Mouse (Mus musculus): Measurements from ENCODE around the gene Ttn. TPM values are rescaled to one million over a fixed set of nuclear protein-coding genes. Genes with fewer than 3 reads are reported as not detected.
A peak's percentile ranks its signal among the peaks of the same experiment; 100 is the strongest.

The Ttn gene
- polyA plus RNA-seq, 1 experiment = 24.2 TPM

DNA sequence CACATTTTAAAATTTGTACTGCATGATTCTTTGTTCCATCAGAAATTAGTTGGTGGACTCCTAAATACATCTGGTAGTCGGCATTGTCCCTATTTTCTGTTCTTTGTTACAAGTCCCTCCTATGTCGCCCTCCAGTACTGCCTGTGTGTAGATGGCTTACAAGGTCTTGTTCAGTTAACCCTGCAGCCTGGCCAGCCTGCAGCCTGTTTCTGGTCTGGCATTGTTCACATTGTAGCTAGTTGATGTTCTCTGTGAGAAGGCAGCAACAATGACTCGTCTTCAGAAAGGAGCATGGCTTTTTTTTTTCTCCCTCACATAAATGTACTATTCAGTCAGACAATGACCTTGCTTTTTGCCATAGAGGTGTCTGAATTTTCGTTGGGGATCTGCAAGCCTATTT lies 10.3 kb downstream of the Ttn start:
- H3K79me2 ChIP-seq (ENCODE audit: control insufficient read depth, insufficient read depth) = no peaks in the 10 kb centered on the region
- no peaks in the 10 kb centered on the region for H3K27me3 ChIP-seq (ENCODE audit: control insufficient read depth, insufficient read depth, insufficient read length)
- no peak overlapping the region for H3K4me3 ChIP-seq
- H3K4me2 ChIP-seq (ENCODE audit: low read depth) = no peak overlapping the region
- no peak overlapping the region for H3ac ChIP-seq (ENCODE audit: control insufficient read depth, insufficient read length)
- peaks cover 57% of the 10 kb centered on the region for H3K36me3 ChIP-seq (ENCODE audit: control insufficient read depth, insufficient read depth)
- no peak for TF ChIP-seq POLR2A (IDR thresholded peaks at IDR 0.05; ENCODE audit: insufficient read length, low read depth)
- no peak for TF ChIP-seq MYOG (IDR thresholded peaks at IDR 0.05; ENCODE audit: control insufficient read depth in 1 of 3, insufficient read depth in 1 of 3, insufficient read length in 2 of 3, low read depth in 2 of 3)
- TF ChIP-seq TCF12 (IDR thresholded peaks at IDR 0.05; ENCODE audit: insufficient read depth, poor library complexity, severe bottlenecking) = no peak

DNA sequence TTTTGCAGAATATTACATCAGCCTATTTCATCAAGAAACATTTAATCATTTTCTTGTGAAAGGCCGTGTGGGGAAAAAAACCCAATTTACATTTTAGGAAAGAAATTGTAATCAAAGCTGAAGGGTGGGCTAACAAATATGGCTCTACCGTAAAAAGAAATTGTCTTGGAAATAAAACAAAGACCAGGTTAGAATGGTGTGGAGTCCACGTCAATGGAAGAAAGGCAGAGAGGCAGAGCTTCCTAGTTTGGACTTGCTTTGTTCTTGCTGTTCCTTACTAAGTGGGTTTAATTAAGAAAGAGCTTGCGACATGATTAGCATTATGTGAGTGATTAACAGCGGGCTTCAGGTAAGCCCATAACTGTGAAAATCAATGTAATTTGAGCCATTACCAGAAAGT lies 11.3 kb downstream of the Ttn start:
- no peaks in the 10 kb centered on the region for H3K27me3 ChIP-seq (ENCODE audit: control insufficient read depth, insufficient read depth, insufficient read length)
- H3K4me3 ChIP-seq = no peak overlapping the region
- TF ChIP-seq SRF (IDR thresholded peaks at IDR 0.05; ENCODE audit: control insufficient read depth, insufficient read length, low read depth) (no peak), MYOD1 (IDR thresholded peaks at IDR 0.05; ENCODE audit: control insufficient read depth in 1 of 3, insufficient read length in 2 of 3, low read depth in 2 of 3) (no peak), E2F4 (IDR thresholded peaks at IDR 0.05; ENCODE audit: insufficient read depth) (no peak), TCF12 (IDR thresholded peaks at IDR 0.05; ENCODE audit: insufficient read depth, poor library complexity, severe bottlenecking) (no peak), MYOG (IDR thresholded peaks at IDR 0.05; ENCODE audit: control insufficient read depth in 1 of 3, insufficient read depth in 1 of 3, insufficient read length in 2 of 3, low read depth in 2 of 3) (no peak), TCF3 (IDR thresholded peaks at IDR 0.05; ENCODE audit: insufficient read length, low read depth) (no peak), USF1 (IDR thresholded peaks at IDR 0.05; ENCODE audit: low read depth) (no peak), MAX (IDR thresholded peaks at IDR 0.05; ENCODE audit: low read depth) (no peak), REST (IDR thresholded peaks at IDR 0.05; ENCODE audit: insufficient read depth, insufficient read length) (no peak), CEBPB (IDR thresholded peaks at IDR 0.05; ENCODE audit: insufficient read depth, poor library complexity, severe bottlenecking) (no peak), POLR2AphosphoS2 (IDR thresholded peaks at IDR 0.05; ENCODE audit: insufficient read length, low read depth) (no peak), POLR2A (IDR thresholded peaks at IDR 0.05; ENCODE audit: insufficient read length, low read depth) (no peak)
- H3ac ChIP-seq (ENCODE audit: control insufficient read depth, insufficient read length) = no peak overlapping the region
- no peaks in the 10 kb centered on the region for H3K79me2 ChIP-seq (ENCODE audit: control insufficient read depth, insufficient read depth)
- H3K36me3 ChIP-seq (ENCODE audit: control insufficient read depth, insufficient read depth) = peaks cover 60% of the 10 kb centered on the region
- no peak overlapping the region for H3K4me2 ChIP-seq (ENCODE audit: low read depth)

DNA sequence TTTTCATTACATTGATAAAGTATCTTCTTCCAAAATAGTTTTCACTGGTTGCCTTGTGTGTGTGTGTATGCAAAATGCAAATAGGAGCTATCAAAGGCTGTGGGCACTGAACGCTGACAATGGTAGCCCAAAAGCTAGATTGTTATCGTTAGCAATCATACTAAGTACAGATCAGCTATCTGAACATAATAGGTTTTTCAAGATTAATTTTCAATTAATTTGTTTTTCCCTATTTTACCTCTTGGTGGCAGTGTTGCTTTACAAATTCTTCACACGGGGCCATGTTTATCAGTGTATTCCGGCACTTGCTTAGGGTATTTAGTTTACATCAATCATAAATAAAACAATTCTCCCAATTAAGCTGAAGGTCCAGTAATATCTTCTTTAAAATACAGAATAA lies 11.7 kb downstream of the Ttn start:
- Histone ChIP-seq H3K4me2 (ENCODE audit: low read depth) (no peak overlapping the region), H3K4me3 (no peak overlapping the region), H3ac (ENCODE audit: control insufficient read depth, insufficient read length) (no peak overlapping the region), H3K79me2 (ENCODE audit: control insufficient read depth, insufficient read depth) (no peaks in the 10 kb centered on the region), H3K36me3 (ENCODE audit: control insufficient read depth, insufficient read depth) (peaks cover 62% of the 10 kb centered on the region), H3K27me3 (ENCODE audit: control insufficient read depth, insufficient read depth, insufficient read length) (no peaks in the 10 kb centered on the region)
- TF ChIP-seq POLR2AphosphoS2 (IDR thresholded peaks at IDR 0.05; ENCODE audit: insufficient read length, low read depth) = no peak
- no peak for TF ChIP-seq E2F4 (IDR thresholded peaks at IDR 0.05; ENCODE audit: insufficient read depth)
- no peak for TF ChIP-seq TCF3 (IDR thresholded peaks at IDR 0.05; ENCODE audit: insufficient read length, low read depth)
- TF ChIP-seq REST (IDR thresholded peaks at IDR 0.05; ENCODE audit: insufficient read depth, insufficient read length) = no peak
- TF ChIP-seq SRF (IDR thresholded peaks at IDR 0.05; ENCODE audit: control insufficient read depth, insufficient read length, low read depth) = no peak
- TF ChIP-seq MYOG (IDR thresholded peaks at IDR 0.05; ENCODE audit: control insufficient read depth in 1 of 3, insufficient read depth in 1 of 3, insufficient read length in 2 of 3, low read depth in 2 of 3) = no peak
- no peak for TF ChIP-seq MYOD1 (IDR thresholded peaks at IDR 0.05; ENCODE audit: control insufficient read depth in 1 of 3, insufficient read length in 2 of 3, low read depth in 2 of 3)

DNA sequence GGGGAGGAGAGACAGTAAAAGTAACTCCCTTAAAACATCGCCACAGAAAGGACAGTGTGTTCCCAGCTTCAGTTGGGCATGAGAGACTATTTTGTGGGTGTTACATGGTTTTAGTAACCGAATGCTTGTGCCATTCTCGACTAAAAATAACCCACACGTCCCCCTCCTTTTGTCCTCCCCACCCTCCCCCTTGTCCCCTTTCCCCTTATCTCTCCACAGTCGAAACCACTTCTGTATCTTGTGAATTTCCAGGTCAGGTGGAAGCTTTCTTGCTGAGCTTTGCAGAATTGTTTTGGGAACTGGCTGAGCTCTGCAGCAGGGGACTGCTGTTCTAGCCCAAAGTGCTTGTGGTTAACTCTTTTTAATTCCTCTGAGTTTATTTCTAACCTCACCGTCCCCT lies 12.1 kb downstream of the Ttn start:
- Histone ChIP-seq H3K79me2 (ENCODE audit: control insufficient read depth, insufficient read depth) (no peaks in the 10 kb centered on the region), H3K4me2 (ENCODE audit: low read depth) (no peak overlapping the region), H3K27me3 (ENCODE audit: control insufficient read depth, insufficient read depth, insufficient read length) (no peaks in the 10 kb centered on the region), H3ac (ENCODE audit: control insufficient read depth, insufficient read length) (no peak overlapping the region), H3K4me3 (no peak overlapping the region), H3K36me3 (ENCODE audit: control insufficient read depth, insufficient read depth) (peaks cover 66% of the 10 kb centered on the region)
- no peak for TF ChIP-seq SRF (IDR thresholded peaks at IDR 0.05; ENCODE audit: control insufficient read depth, insufficient read length, low read depth)
- no peak for TF ChIP-seq MYOD1 (IDR thresholded peaks at IDR 0.05; ENCODE audit: control insufficient read depth in 1 of 3, insufficient read length in 2 of 3, low read depth in 2 of 3)
- no peak for TF ChIP-seq USF1 (IDR thresholded peaks at IDR 0.05; ENCODE audit: low read depth)
- no peak for TF ChIP-seq CEBPB (IDR thresholded peaks at IDR 0.05; ENCODE audit: insufficient read depth, poor library complexity, severe bottlenecking)
- no peak for TF ChIP-seq REST (IDR thresholded peaks at IDR 0.05; ENCODE audit: insufficient read depth, insufficient read length)
- no peak for TF ChIP-seq TCF12 (IDR thresholded peaks at IDR 0.05; ENCODE audit: insufficient read depth, poor library complexity, severe bottlenecking)

DNA sequence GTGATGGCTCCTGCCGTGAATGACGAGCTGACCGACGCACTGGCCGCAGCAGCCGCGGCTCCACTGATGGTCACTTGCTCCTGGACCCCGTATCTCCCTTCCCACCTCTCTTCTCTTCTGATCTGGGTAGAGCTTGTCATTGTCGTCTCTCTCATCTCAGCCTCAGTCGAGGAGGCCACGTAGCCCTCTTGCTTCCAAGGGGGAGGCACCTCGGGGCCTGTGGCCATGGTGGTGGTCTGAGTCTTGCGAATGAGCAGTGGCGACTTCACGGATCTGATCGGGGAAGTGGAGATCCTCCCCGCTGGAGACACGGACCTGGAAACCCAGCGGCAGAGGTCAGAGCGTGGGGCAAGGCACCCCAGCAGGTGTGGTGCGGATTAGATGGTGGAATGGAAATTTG lies 12.7 kb downstream of the Ttn start:
- Histone ChIP-seq H3K36me3 (ENCODE audit: control insufficient read depth, insufficient read depth) (peaks cover 71% of the 10 kb centered on the region), H3K4me2 (ENCODE audit: low read depth) (no peak overlapping the region), H3K79me2 (ENCODE audit: control insufficient read depth, insufficient read depth) (no peaks in the 10 kb centered on the region), H3ac (ENCODE audit: control insufficient read depth, insufficient read length) (no peak overlapping the region), H3K4me3 (no peak overlapping the region), H3K27me3 (ENCODE audit: control insufficient read depth, insufficient read depth, insufficient read length) (no peaks in the 10 kb centered on the region)
- no peak for TF ChIP-seq MAX (IDR thresholded peaks at IDR 0.05; ENCODE audit: low read depth)
- TF ChIP-seq POLR2AphosphoS2 (IDR thresholded peaks at IDR 0.05; ENCODE audit: insufficient read length, low read depth) = peak; percentile 65
